Mouse (Mus musculus) gastrocnemius, postnatal 4 days (tissue): ENCODE results near the gene Plpp3. TPM values are rescaled to one million over a fixed set of nuclear protein-coding genes. Genes with fewer than 3 reads are reported as not detected.

Experiments
- total RNA-seq, 2 experiments: library from RNA; stranded (reverse); gene quantifications; 2 replicates each; pipeline ENCODE4 v1.2.3; 2021

The Plpp3 gene
- total RNA-seq, 2 experiments from 2014 or later: 116 to 119 TPM

Other genes with a start within 250 kb of the Plpp3 start
- under 1 TPM; 0.13 to 0.22 TPM for gene Fyb2, start 243.9 kb upstream of the Plpp3 start, total RNA-seq
- 10 to 100 TPM; 44.4 to 46.8 TPM for gene Prkaa2, start 47.5 kb upstream of the Plpp3 start, total RNA-seq